Mouse (Mus musculus) C2C12 (cell line): ENCODE measurements around the gene Amdhd2.

Experiments used
- CEBPB ChIP-seq: IDR thresholded peaks from one replicate; pipeline ENCODE4 v1.6.1; 2011; ENCODE audit warnings: low read depth, mild to moderate bottlenecking, control low read depth, moderate library complexity
- CTCF ChIP-seq: IDR thresholded peaks from one replicate; pipeline ENCODE4 v1.5.1; 2011; ENCODE audit not compliant: control insufficient read depth, insufficient read depth, insufficient read length
- MAX ChIP-seq: IDR thresholded peaks from one replicate; pipeline ENCODE4 v1.6.1; 2011; ENCODE audit warnings: mild to moderate bottlenecking, control low read depth
- MYOD1 ChIP-seq: IDR thresholded peaks from one replicate; pipeline ENCODE4 v1.6.1; 2011; ENCODE audit warnings: low read depth; ENCODE audit not compliant: control insufficient read depth, insufficient read length
- MYOG ChIP-seq: IDR thresholded peaks from one replicate; pipeline ENCODE4 v1.6.1; 2011; ENCODE audit not compliant: control insufficient read depth, insufficient read length; ENCODE audit errors: extremely low read depth
- USF1 ChIP-seq: IDR thresholded peaks from one replicate; pipeline ENCODE4 v1.6.1; 2011; ENCODE audit warnings: low read depth, mild to moderate bottlenecking, control low read depth, moderate library complexity

GRCm38 (mm10) chr17:24119446-24119845 is 44.1 kb downstream of the Amdhd2 start:
- TF ChIP-seq USF1 (no peak), CTCF (no peak), CEBPB (no peak), MAX (no peak), MYOG (no peak), MYOD1 (no peak)
